Mouse (Mus musculus): Measurements from ENCODE around the gene Xirp2.
"Not testable (repeated sequence)": the region's sequence is repeated elsewhere in the genome, so short reads cannot be mapped to it uniquely, and the experiment has no call there.

The Xirp2 gene

DNA sequence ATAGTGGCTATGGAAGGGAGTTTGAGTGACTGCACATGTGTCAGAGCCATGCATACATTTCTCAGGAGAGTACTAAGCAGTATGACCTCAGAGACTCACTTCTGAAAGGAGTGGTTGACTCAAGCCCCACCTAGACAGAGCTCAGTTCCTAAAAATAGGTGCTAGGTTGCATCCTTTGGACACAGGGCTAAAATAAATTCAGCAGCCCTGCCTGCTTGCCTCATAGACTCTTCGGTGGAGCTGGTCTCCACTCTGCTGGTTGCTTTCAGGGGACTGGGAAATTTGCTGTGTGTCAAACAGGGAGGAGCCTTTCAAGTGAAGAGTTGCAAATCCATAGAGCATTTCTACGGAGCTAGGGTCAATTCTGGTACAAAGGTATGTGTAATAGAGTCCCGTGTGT lies at the start of gene Xirp2:
Gene Xirp2, plus strand, starts transcription at position 223 of the 400 bp plus-strand sequence.
- DNase-seq (ENCODE audit: low read depth, low spot score): no peak

DNA sequence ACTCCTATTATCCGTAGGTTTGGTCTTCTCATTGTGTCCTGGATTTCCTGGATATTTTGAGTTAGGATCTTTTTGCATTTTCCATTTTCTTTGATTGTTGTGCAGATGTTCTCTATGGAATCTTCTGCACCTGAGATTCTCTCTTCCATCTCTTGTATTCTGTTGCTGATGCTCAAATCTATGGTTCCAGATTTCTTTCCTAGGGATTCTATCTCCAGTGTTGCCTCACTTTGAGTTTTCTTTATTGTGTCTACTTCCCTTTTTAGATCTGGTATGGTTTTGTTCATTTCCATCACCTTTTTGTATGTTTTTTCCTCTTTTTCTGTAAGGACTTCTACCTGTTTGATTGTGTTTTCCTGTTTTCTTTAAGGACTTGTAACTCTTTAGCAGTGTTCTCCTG lies 32.4 kb upstream of the Xirp2 start, which contains the start of gene Gm21830:
Gene Gm21830, plus strand, starts transcription at position 301 of the 400 bp plus-strand sequence.
- not testable (repeated sequence) for DNase-seq (ENCODE audit: low read depth, low spot score)

DNA sequence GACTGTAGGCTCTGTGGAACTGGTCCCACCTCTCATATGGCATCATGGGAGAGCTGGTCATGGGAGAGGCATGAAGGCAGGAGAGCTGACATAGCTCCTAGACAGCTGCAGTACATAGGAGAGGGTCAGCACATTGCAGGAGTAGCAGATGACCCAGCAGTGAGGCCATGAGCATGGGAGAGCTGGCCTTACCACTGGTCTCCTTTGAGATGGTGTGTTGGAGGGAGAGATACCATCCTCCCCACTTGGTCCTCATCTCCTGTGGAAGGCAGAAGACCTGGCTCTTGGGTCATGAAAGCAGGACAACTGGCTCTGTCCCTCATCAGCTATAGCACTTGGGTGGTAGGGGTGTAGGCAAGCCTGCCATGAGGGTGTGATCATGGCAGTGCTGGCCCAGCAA lies 24.9 kb upstream of the Xirp2 start:
- no peak for DNase-seq (ENCODE audit: low read depth, low spot score)

DNA sequence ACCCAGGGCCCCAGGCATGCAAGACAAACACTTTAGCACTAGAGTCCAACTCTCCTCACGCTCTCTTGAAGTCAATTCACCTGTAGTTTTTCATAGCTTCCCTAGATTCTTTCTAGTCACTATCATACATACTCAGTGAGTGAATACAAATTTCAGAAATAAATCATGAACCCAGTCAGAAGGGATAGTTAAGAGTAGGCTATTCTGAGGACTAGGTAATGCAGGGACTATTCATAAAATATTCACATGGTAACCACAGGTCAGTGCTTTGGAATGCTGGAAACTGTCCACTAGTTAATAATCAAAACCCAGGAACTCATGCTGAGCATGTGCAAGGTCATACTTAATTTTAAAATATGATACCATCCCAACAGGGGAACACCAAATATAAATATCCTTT lies 23.0 kb upstream of the Xirp2 start:
- DNase-seq (ENCODE audit: low read depth, low spot score): no peak

DNA sequence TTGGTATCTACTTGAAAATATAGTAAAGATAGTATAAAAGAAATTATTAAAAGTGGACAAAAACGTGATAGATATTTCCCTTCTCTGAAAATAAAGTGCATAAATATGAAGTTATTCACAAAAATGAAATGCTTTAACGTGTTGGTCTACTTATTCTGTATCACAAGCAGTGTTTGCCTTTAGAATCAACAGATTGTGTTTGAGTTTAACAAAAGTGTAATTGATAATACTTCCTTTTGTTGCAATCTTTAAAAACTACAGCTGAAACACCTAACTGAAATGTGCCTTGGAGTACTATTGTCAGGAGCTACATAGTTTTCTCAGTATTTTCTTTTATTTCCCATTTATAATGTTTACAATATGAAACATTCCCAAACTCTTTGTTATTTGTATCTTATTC lies 12.7 kb upstream of the Xirp2 start, which contains the start of gene Gm26727:
Gene Gm26727, minus strand, starts transcription at position 101 of the 400 bp plus-strand sequence.
- no peak for DNase-seq (ENCODE audit: low read depth, low spot score)

DNA sequence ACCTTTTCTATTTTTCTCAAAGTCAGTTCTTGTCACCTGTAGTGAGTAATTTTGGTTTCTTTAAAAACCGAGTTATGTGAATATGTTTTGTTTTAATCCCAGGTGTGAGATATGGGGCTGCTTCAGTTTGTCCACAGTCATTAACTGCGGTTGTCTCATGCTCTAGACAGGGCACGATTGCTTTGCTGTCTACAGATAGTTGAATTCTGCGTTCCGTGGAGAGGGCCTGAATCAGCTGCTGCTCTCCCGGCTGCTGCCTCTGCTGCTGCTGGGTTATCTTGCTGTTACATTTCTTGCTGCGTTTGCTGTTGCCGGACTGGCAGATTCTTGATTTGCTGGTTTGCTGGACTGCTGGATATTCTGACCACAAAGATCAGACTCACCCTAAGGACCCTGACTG lies 7.5 kb upstream of the Xirp2 start:
- no peak for DNase-seq (ENCODE audit: low read depth, low spot score)

DNA sequence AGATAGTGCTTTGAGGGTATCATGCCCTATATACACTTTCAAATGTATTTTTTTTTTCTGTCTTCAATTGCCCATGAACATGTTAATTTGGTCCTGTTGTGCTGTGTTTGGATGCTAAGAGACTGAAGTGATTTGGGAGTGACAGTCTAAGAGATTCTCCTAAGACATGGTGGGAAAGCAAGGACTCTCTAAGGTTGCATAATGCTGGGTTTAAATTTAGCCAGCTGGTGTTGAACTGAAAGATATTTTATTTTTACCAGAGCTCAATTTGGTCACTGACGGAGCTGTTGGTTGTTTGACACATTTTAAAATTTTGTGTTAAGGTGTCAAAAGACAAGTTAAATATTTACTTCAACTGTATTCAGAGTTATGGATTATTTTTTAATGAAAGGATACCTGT lies 970 bp downstream of the Xirp2 start:
- no peak for DNase-seq (ENCODE audit: low read depth, low spot score)

DNA sequence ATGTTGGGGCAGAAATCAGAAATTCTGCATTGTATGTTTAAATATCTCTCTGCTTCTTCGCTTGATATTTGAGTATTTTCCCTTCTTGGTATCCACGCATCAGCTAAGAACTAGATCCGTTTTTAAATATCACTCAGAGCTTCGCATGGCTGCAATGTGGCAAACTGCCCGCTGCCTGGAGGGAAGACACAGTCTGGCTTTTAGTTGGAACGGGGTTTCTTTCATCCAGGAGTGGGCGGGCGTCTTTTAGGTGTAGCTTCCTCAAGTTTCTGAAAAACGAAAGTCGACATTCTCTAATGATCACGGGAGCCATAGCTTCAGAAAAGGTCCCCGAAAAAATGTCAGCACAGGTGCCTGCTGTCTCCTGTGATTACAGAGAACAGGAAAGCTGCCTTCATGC lies 1.4 kb downstream of the Xirp2 start:
- no peak for DNase-seq (ENCODE audit: low read depth, low spot score)

DNA sequence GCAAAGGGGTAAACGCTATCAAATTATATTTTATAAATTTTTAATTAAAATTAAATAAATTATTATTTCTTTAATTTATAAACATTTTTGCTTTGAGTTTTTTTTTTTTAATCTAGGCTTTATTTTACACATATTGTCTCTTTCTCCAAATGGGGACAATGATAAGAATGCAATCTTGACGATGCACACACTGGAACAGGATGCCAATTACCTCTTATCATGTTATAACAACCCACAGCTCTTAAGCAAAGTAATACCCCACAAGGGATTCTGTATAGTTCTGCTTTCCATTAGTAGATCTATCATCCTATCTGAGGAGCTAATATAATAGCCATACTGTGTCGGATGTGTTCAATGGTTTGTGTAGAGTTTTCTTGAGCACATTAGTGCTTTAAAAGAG lies 15.1 kb downstream of the Xirp2 start:
- DNase-seq (ENCODE audit: low read depth, low spot score): no peak

DNA sequence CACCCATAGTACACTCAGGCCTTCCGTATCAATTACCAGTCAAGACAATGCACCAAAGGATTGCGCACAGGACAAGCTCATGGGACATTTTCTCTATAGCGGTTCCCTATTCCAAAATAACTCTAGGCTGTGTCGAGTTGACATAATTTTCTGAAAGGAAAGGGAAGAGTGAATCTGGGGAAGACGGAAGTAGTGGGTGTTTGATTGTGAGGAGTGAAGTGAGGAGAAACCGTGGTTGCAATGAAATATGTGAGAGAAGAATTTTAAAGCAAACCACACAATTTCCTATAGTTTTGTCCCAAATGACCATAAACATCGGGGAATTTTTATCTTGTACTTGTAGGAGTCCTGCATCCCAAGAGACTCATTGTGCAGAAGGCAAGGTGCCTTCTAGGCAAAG lies 21.2 kb downstream of the Xirp2 start:
- no peak for DNase-seq (ENCODE audit: low read depth, low spot score)

DNA sequence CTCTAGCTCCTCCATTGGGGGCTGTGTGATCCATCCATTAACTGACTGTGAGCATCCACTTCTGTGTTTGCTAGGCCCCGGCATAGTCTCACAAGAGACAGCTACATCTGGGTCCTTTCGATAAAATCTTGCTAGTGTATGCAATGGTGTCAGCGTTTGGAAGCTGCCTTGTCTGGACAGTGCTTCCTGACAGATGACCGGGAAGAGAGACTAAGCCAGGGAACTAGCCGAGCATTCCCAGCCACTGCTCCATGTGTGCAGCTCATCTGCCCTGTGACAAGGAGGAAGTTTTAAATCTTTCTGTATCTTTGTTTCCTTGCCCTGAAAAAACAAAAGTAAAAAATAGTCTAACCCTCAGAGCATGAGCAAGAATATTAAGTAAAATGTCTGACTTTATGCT lies 24.2 kb downstream of the Xirp2 start:
- DNase-seq (ENCODE audit: low read depth, low spot score): not testable (repeated sequence)

DNA sequence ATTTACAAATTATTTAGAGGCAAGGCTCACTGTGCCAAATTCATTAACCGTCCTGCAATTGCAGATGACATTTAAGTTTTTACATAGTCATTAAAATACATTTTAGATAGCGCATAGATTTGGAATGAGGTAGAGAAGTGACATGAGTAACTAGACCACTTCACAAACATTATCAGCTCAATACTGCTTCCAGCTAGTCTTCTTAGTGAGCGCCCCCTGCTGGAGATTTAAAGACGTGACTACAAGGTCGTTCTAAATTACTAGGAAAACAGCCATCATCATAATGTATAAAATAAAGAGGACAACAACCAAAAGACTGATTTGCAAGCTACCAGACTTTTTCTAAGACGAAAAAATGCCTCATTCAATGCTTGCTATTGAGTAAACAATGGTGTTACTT lies 32.0 kb downstream of the Xirp2 start:
- no peak for DNase-seq (ENCODE audit: low read depth, low spot score)

DNA sequence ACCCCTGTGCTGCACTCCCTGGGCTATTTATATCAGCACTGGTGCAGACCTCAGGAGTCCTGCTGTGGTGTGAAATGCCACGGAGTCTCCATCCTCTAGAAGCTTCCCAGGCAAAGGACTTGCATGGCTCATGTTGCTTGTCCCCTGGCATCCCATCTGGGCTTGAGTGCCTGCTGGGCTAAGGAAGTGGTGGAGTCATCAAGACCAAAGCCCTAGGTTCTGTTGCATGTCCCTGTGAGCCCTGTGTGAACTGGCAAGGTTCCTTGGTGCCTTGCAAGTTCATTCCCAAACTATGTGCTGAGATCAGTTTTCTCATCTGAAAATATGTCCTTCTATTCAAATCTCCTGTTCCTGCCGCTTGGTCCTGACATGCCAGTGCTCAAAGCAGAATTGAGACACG lies 35.2 kb downstream of the Xirp2 start:
- DNase-seq (ENCODE audit: low read depth, low spot score): no peak

DNA sequence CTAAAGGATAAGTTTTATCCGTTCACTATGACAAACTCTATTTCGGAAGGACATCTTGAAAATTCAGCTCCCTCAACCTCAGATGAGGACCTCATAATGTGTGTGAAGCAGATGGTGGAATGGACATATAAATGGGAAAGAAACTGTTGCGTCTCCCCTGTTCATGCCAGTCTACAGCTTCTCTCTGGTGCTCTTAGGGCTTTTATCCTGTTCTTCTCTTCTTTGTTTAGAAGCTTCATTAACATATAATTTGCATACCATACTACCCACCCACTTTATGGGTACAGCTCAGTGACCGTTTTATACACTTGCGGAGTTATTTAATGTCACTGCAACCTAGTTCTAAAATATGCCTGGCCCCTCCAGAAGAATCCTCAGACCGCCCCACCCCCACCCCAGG lies 40.9 kb downstream of the Xirp2 start:
- DNase-seq (ENCODE audit: low read depth, low spot score): no peak

DNA sequence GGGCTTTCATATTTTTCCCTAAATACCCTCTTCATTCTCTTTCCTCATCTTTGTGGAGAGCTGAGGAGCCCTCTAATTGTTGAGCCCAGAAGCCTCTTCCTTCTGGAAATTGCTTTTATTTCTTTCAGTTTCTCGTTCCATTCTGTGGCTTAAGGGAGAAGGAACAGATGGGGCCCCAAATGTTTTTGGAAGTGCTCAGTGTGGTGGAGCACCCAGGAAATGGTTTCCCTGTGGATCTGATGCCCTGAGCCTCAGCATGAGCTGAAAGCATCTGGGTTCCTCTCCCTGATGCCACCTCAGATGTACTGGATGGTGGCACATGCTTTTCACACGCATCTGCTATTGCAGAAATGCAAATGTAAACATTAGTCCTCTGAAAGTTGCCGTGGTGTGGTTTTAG lies 41.4 kb downstream of the Xirp2 start:
- DNase-seq (ENCODE audit: low read depth, low spot score): no peak

DNA sequence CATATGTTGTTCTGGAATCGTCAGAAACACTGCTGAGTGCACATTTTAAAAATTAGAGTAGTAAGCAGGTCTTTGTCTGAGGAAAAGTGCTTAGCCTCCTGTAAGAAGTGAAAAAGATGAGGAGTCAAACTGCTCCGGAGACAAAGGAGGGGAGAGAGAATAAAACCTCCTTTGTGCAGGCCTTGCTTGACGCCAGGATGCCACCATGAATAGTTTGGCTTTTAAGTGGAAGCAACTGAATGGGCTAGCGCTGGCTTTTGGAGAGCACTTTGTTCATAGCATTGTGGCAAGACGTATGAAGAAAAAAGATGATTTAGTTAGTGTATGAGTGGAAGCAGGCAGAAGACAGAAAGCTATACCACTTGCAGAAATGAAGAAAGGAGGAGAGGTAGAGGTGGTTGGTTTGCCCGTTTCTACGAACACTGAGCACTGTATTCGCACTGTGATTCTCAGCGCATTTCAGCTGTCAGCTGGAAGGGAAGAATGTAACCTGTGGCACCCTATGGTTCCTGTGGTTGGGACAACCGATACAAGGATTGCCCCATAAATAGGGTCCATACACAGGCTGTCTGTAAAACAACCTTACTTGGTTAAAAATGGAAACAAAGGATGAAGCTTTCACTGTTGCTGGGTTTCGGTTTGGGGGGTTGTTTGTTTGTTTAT lies 42.8 kb downstream of the Xirp2 start:
- DNase-seq (ENCODE audit: low read depth, low spot score): no peak

DNA sequence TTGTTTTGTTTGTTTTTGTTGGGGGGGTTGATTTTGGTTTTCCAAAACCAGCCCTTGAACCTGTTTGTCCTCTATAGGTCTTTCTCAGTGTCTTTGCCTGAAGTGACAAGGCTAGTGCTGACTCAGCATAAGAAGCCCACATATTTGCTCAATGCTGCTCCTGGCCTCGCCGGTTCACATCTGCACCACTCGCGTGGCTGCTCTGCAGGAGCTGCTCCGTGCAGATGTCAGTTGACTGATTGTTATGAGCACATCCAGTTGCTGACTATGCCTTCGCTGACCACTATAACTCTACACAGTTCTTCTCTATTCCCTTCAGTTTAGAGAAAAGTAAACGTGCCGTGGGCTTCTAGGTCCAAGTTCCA lies 43.3 kb downstream of the Xirp2 start:
- DNase-seq (ENCODE audit: low read depth, low spot score): no peak

DNA sequence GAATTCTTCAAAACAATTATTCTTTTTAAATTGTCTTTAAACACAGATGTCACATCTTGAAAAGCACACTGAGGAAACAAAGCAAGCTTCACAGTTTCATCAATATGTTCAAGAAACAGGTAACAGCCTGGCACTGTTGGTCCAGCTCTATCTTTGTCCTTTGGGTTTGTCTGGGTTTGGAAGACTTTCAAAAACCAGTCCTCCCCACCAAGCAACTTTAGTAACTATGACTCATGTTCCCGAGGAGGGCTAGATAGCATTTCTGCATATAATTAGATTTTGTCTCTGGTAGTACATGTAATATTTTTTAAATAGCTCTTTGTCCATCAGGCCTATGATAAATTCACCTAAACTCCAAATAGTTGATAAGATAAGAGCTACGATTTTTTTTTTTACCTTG lies 59.7 kb downstream of the Xirp2 start:
- DNase-seq (ENCODE audit: low read depth, low spot score): no peak

DNA sequence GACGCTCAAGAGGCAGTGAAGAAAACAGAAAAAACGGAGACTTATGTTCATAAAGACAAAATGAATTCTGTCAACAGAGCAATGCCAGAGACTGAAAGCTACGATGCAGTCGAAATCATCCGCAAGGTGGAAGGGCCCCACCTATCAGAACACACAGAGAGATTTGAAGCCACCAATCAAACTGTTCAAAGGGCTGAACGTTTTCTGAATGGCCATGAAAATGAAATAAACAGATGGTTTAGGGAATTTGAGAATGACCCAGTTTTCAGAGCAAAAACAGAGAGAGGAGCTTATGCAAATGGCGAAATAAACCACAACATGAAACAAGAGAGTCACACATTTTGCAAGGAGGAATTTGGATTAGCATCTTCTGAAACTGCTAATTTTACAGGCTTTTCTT lies 70.6 kb downstream of the Xirp2 start:
- no peak for DNase-seq (ENCODE audit: low read depth, low spot score)

DNA sequence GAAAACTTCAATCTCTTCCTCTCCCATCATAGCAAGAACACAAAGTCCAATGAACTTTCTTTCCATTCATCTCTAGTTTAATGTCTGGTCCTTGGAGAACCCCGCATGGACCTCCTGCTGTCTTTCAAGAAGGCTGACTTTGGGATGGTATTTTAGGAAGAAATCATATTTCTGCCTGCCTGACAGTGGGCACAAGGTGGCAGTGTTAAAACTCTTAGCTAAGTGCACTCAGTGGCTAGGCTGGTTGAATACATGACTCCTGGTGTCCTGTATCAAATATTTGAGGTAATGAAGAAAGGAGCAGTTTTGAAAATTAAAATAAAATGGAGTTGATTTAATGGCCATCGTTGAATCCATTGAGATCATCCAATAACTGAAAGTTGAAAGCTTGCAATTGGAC lies 89.5 kb downstream of the Xirp2 start:
- DNase-seq (ENCODE audit: low read depth, low spot score): no peak

DNA sequence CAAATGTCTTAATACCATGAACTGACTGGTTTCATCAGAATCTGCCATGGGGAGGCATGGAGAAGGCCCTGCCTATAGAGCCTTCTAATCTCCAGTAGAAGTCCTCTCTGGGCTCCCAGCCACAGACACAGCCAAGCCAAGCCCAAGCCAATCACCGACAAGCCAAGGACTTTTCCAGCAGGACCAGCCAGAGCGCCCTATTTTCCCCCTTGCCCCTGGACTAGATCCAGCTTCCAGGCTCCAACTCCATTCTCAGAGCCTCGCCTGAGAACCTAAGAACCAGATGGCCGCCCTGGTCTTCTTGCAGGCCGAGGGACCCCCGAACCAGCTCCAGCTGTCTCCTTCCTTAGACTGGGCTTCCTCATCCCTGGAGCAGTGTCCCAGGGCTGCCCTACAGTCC lies 93.6 kb downstream of the Xirp2 start:
- DNase-seq (ENCODE audit: low read depth, low spot score): no peak

DNA sequence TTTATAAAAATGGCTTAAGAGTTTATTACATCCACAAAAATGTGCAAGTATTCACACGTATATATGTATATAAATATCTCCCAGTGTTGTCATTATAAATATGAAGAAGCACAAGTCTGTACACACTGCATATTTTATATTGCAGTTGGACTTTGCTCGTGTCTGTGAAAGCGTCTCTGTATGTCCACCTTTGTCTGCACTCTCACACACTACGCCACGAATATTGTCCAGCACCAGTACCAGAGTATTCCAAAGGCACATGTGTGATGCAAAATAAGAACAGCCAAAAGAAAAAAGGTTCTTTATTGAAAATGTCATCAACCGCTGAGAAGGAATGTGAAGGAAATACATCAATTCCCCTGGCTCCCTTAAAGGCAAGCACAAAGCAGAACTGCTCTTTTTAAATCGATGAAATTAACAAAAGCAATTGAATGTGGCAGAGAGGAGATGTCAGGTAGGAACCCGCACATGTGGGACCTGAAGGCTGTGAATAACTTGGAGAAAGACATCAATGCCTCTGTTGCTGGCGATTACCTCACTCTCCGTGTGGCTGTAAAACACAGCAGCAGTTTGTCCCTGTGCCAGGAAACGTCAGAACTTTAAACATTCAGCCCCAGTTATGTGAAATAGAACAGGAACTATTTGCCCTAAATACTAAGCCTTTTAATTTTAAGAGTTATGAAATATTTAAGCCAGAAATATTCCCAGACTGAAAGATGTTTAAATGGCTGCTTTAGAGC lies 96.3 kb downstream of the Xirp2 start:
- no peak for DNase-seq (ENCODE audit: low read depth, low spot score)

DNA sequence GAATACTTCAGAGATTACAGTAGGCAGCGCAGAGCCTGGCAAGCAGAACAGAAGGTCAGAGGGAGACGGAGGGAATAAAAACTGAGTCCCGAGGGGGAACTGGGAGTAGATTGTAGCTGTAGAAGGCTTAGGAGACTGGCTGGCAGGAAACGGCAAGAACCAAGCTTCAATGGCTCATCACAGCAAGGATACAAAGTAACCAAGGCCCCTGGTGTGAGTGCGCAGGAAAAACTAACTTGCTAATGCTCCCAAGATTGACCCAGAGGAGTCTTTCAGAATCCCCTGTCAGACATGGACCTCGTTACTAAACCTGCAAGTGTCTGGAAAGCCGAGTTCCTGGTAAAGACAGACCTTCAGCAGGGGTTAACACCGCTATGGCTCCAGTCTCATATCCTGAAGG lies 98.6 kb downstream of the Xirp2 start:
- DNase-seq (ENCODE audit: low read depth, low spot score): no peak
